Mouse (Mus musculus) liver, embryonic 11.5 days (tissue): ENCODE measurements at regions not wholly inside any gene's neighbourhood (a gene's known extent, or its start where the extent isn't known, plus 50 kb on each side); places are given as distances from the start of the nearest gene placed in this dataset.

Experiments
- ATAC-seq: fragments of 200-750 bp; cut with Nextera tagmentation; replicated peaks from 2 replicates; pipeline ENCODE4 v1.8.0; 2017; ENCODE audit warnings: moderate number of reproducible peaks, mild to moderate bottlenecking, moderate TSS enrichment, moderate library complexity; ENCODE audit not compliant: low FRiP score
- DNase-seq: peaks from one replicate; pipeline ENCODE4 v3.0.0-alpha.2; 2017; ENCODE audit warnings: low spot score
- H3K27ac ChIP-seq: fragments of 300-500 bp; sonication (generic); 2 replicates; pipeline ENCODE4 v1.5.1; 2014; ENCODE audit warnings: mild to moderate bottlenecking, low read depth, low read length, control low read depth
- H3K27me3 ChIP-seq: fragments of 300-500 bp; sonication (generic); replicated peaks from 2 replicates; pipeline ENCODE4 v1.6.1; 2014; ENCODE audit warnings: low read length, mixed read lengths; ENCODE audit not compliant: control insufficient read depth, insufficient read depth
- H3K36me3 ChIP-seq: fragments of 300-500 bp; sonication (generic); 2 replicates; pipeline ENCODE4 v1.6.1; 2014; ENCODE audit warnings: mild to moderate bottlenecking, low read length, moderate library complexity, mixed read lengths; ENCODE audit not compliant: control insufficient read depth, insufficient read depth
- H3K4me1 ChIP-seq: fragments of 300-500 bp; sonication (generic); replicated peaks from 2 replicates; pipeline ENCODE4 v1.6.1; 2014; ENCODE audit warnings: low read length, mixed read lengths; ENCODE audit not compliant: control insufficient read depth, insufficient read depth
- H3K4me2 ChIP-seq: fragments of 300-500 bp; sonication (generic); 2 replicates; pipeline ENCODE4 v1.6.1; 2014; ENCODE audit warnings: mild to moderate bottlenecking, control low read depth, moderate library complexity
- H3K4me3 ChIP-seq: fragments of 300-500 bp; sonication (generic); 2 replicates; pipeline ENCODE4 v1.5.1; 2014; ENCODE audit warnings: low read depth, low read length, control low read depth
- H3K9ac ChIP-seq: fragments of 300-500 bp; sonication (generic); 2 replicates; pipeline ENCODE4 v1.6.1; 2014; ENCODE audit warnings: low read depth, low read length, control low read depth
- H3K9me3 ChIP-seq: fragments of 300-500 bp; sonication (generic); 2 replicates; pipeline ENCODE4 v1.6.1; 2016; ENCODE audit warnings: low read length, inconsistent platforms, mixed read lengths; ENCODE audit not compliant: control insufficient read depth
- WGBS: fragments of 180-500 bp; shearing (Covaris S2); extraction: QIAGEN DNeasy Blood & Tissue Kit; methylation state at CpG from one replicate; pipeline ENCODE4 v1.1.7; 2014; 5-methylcytosine and 5-hydroxymethylcytosine counted together

GRCm38 (mm10) chr7:129938141-129938540 lies 346.5 kb downstream of the Wdr11 start:
- no peaks in the 10 kb centered on the region for H3K9me3 ChIP-seq
- H3K9ac ChIP-seq: no peak overlapping the region
- H3K36me3 ChIP-seq: no peaks in the 10 kb centered on the region
- DNase-seq (no peak), ATAC-seq (no peak)
- H3K4me1 ChIP-seq: no peaks in the 10 kb centered on the region
- H3K4me2 ChIP-seq: no peak overlapping the region
- H3K27ac ChIP-seq: no peak overlapping the region
- 74% methylated on average over 10 of the region's 10 CpGs for WGBS
- H3K27me3 ChIP-seq: no peaks in the 10 kb centered on the region
- no peak overlapping the region for H3K4me3 ChIP-seq

- 73% methylated on average over 5 of the region's 5 CpGs for WGBS
- H3K4me2 ChIP-seq: no peak overlapping the region
- no peak overlapping the region for H3K9ac ChIP-seq
- no peak overlapping the region for H3K4me3 ChIP-seq
- ATAC-seq: no peak
- no peak overlapping the region for H3K27ac ChIP-seq
- no peaks in the 10 kb centered on the region for H3K27me3 ChIP-seq
- no peaks in the 10 kb centered on the region for H3K4me1 ChIP-seq
- H3K9me3 ChIP-seq: no peaks in the 10 kb centered on the region
- no peak for DNase-seq
- H3K36me3 ChIP-seq: no peaks in the 10 kb centered on the region
Observed at GRCm38 (mm10) chr7:129939266-129939665, 347.6 kb downstream of the Wdr11 start.

GRCm38 (mm10) chr7:129941311-129942029 lies 349.8 kb downstream of the Wdr11 start:
- H3K27ac ChIP-seq: no peak overlapping the region
- WGBS: 63% methylated on average over 9 of the region's 9 CpGs
- H3K9ac ChIP-seq: no peak overlapping the region
- no peak for DNase-seq
- H3K9me3 ChIP-seq: no peaks in the 10 kb centered on the region
- H3K36me3 ChIP-seq: no peaks in the 10 kb centered on the region
- no peak overlapping the region for H3K4me3 ChIP-seq
- no peak overlapping the region for H3K4me2 ChIP-seq
- H3K27me3 ChIP-seq: no peaks in the 10 kb centered on the region
- no peaks in the 10 kb centered on the region for H3K4me1 ChIP-seq
- ATAC-seq: no peak

GRCm38 (mm10) chr7:129948613-129949110 lies 357.0 kb downstream of the Wdr11 start:
- no peak overlapping the region for H3K27ac ChIP-seq
- H3K36me3 ChIP-seq: no peaks in the 10 kb centered on the region
- H3K27me3 ChIP-seq: no peaks in the 10 kb centered on the region
- no peaks in the 10 kb centered on the region for H3K4me1 ChIP-seq
- no peak overlapping the region for H3K4me3 ChIP-seq
- H3K9me3 ChIP-seq: no peaks in the 10 kb centered on the region
- DNase-seq: no peak
- H3K9ac ChIP-seq: no peak overlapping the region
- ATAC-seq: no peak
- whole genome bisulfite sequencing: 68% methylated on average over 8 of the region's 8 CpGs
- H3K4me2 ChIP-seq: no peak overlapping the region

- ATAC-seq: no peak
- no peak for DNase-seq
- H3K4me1 ChIP-seq: no peaks in the 10 kb centered on the region
- no peaks in the 10 kb centered on the region for H3K27me3 ChIP-seq
- WGBS: 80% methylated on average over 1 of the region's 1 CpGs
- no peaks in the 10 kb centered on the region for H3K36me3 ChIP-seq
- H3K9ac ChIP-seq: no peak overlapping the region
- no peaks in the 10 kb centered on the region for H3K9me3 ChIP-seq
- H3K4me2 ChIP-seq: no peak overlapping the region
- H3K4me3 ChIP-seq: no peak overlapping the region
- H3K27ac ChIP-seq: no peak overlapping the region
Observed at GRCm38 (mm10) chr7:129950456-129950855, 358.8 kb downstream of the Wdr11 start.

- Histone ChIP-seq H3K27me3 (no peaks in the 10 kb centered on the region), H3K9me3 (no peaks in the 10 kb centered on the region), H3K4me2 (no peak overlapping the region), H3K36me3 (no peaks in the 10 kb centered on the region), H3K9ac (no peak overlapping the region), H3K27ac (no peak overlapping the region), H3K4me1 (no peaks in the 10 kb centered on the region), H3K4me3 (no peak overlapping the region)
- DNase-seq: no peak
- WGBS: 64% methylated on average over 3 of the region's 3 CpGs
- ATAC-seq: no peak
Observed at GRCm38 (mm10) chr7:129958379-129958778, 366.7 kb downstream of the Wdr11 start.

- no peak for DNase-seq
- no peaks in the 10 kb centered on the region for H3K9me3 ChIP-seq
Observed at GRCm38 (mm10) chr7:129962575-129962974, 370.9 kb downstream of the Wdr11 start.

GRCm38 (mm10) chr7:129964192-129964591 lies 372.5 kb downstream of the Wdr11 start:
- H3K4me1 ChIP-seq: no peaks in the 10 kb centered on the region
- no peak overlapping the region for H3K9ac ChIP-seq
- H3K27me3 ChIP-seq: no peaks in the 10 kb centered on the region
- 42% methylated on average over 8 of the region's 8 CpGs for WGBS
- no peak for DNase-seq
- no peak overlapping the region for H3K27ac ChIP-seq
- H3K4me2 ChIP-seq: no peak overlapping the region
- no peaks in the 10 kb centered on the region for H3K9me3 ChIP-seq
- no peak overlapping the region for H3K4me3 ChIP-seq
- no peak for ATAC-seq
- no peaks in the 10 kb centered on the region for H3K36me3 ChIP-seq

More at GRCm38 (mm10) chr7:129962575-129962974, 370.9 kb downstream of the Wdr11 start:
- WGBS: 80% methylated on average over 12 of the region's 12 CpGs
- H3K36me3 ChIP-seq: no peaks in the 10 kb centered on the region
- no peak overlapping the region for H3K4me2 ChIP-seq
- H3K4me1 ChIP-seq: no peaks in the 10 kb centered on the region
- ATAC-seq: no peak
- no peak overlapping the region for H3K9ac ChIP-seq
- H3K27me3 ChIP-seq: no peaks in the 10 kb centered on the region
- H3K27ac ChIP-seq: no peak overlapping the region
- H3K4me3 ChIP-seq: no peak overlapping the region
